Mouse (Mus musculus): ENCODE measurements around the gene Jak1.

- no peak for TF ChIP-seq MAFK (IDR thresholded peaks at IDR 0.05; ENCODE audit: insufficient read depth, low read depth, low read length)
- no peak for TF ChIP-seq ZNF384 (IDR thresholded peaks at IDR 0.05; ENCODE audit: low read depth, low read length)
- TF ChIP-seq HCFC1 (IDR thresholded peaks at IDR 0.05; ENCODE audit: borderline replicate concordance, insufficient read depth, low read length), result no peak
- no peak for TF ChIP-seq CHD2 (IDR thresholded peaks at IDR 0.05; ENCODE audit: low read depth, low read length)
- TF ChIP-seq ZC3H11A (IDR thresholded peaks at IDR 0.05; ENCODE audit: borderline replicate concordance, low read depth, low read length), result no peak
Measured at GRCm38 (mm10) chr4:101157476-101157875, 107.6 kb downstream of the Jak1 start.
